Mouse (Mus musculus): ENCODE data around the gene D17H6S53E. TPM values are rescaled to one million over a fixed set of nuclear protein-coding genes. Genes with fewer than 3 reads are reported as not detected.

The D17H6S53E gene
- total RNA-seq, 2 experiments from 2014 or later, result 28.5 to 32.4 TPM

GRCm38 (mm10) chr17:35174201-35174977, 48.2 kb downstream of the D17H6S53E start:
- DNase-seq, result no peak

GRCm38 (mm10) chr17:35175382-35175781, 49.2 kb downstream of the D17H6S53E start:
- no peak for DNase-seq
- intact Hi-C loops (cut with DNase I), result no loop called here

More at GRCm38 (mm10) chr17:35174201-35174977, 48.2 kb downstream of the D17H6S53E start:
- intact Hi-C loops (cut with DNase I), result no loop called here

GRCm38 (mm10) chr17:35175968-35176367, 49.8 kb downstream of the D17H6S53E start, which contains the start of gene Aif1:
Gene Aif1 (minus strand): TSS chr17:35176068.
- no peak for DNase-seq
- intact Hi-C loops (cut with DNase I), result no loop called here

Other genes starting within 250 kb of the D17H6S53E start
- 1 to 10 TPM; 5.5 to 9.3 TPM for gene Zbtb12, start 246.9 kb upstream of the D17H6S53E start, total RNA-seq (2021)
- not detected for gene Gm20547, start 244.3 kb upstream of the D17H6S53E start, total RNA-seq (2021)
- 1 to 10 TPM; 3.1 to 5.6 TPM for gene C2, start 228.1 kb upstream of the D17H6S53E start, total RNA-seq (2021)
- 10 to 100 TPM; 52.4 to 58.2 TPM for gene Ehmt2, start 227.9 kb upstream of the D17H6S53E start, total RNA-seq (2021)
- gene Slc44a4, start 211.9 kb upstream of the D17H6S53E start, total RNA-seq (2021), result not detected
- 10 to 100 TPM; 12.2 to 12.6 TPM for gene Neu1, start 195.1 kb upstream of the D17H6S53E start, total RNA-seq (2021)
- gene Hspa1b, start 167.1 kb upstream of the D17H6S53E start, total RNA-seq (2021), result 1 to 10 TPM; 3.9 to 4.5 TPM
- gene Gm20481, start 156.5 kb upstream of the D17H6S53E start, total RNA-seq (2021), result not detected
- 1 to 10 TPM; 2.6 TPM for gene Hspa1a, start 154.2 kb upstream of the D17H6S53E start, total RNA-seq (2021)
- 1 to 10 TPM; 4.0 to 4.1 TPM for gene Hspa1l, start 153.7 kb upstream of the D17H6S53E start, total RNA-seq (2021)
- gene Lsm2, start 144.5 kb upstream of the D17H6S53E start, total RNA-seq (2021), result 10 to 100 TPM; 28.8 to 31.7 TPM
- 10 to 100 TPM; 34.5 to 35.6 TPM for gene Vars, start 125.4 kb upstream of the D17H6S53E start, total RNA-seq (2021)
- 1 to 10 TPM; 3.3 to 3.8 TPM for gene Vwa7, start 109.8 kb upstream of the D17H6S53E start, total RNA-seq (2021)
- gene Sapcd1, start 98.4 kb upstream of the D17H6S53E start, total RNA-seq (2021), result under 1 TPM in 1 of 2 experiments, not detected in 1; 0.38 TPM
- 1 to 10 TPM; 2.0 TPM for gene Msh5, start 79.6 kb upstream of the D17H6S53E start, total RNA-seq (2021)
- 100 to 1,000 TPM; 115 to 118 TPM for gene Clic1, start 76.4 kb upstream of the D17H6S53E start, total RNA-seq (2021)
- gene Ddah2, start 67.3 kb upstream of the D17H6S53E start, total RNA-seq (2021), result 10 to 100 TPM; 84.5 to 86.1 TPM
- not detected for gene Ly6g6c, start 61.0 kb upstream of the D17H6S53E start, total RNA-seq (2021)
- gene Mpig6b, start 60.2 kb upstream of the D17H6S53E start, total RNA-seq (2021), result under 1 TPM; 0.55 to 0.77 TPM
- under 1 TPM; 0.24 to 0.37 TPM for gene Ly6g6e, start 49.5 kb upstream of the D17H6S53E start, total RNA-seq (2021)
- gene Ly6g6d, start 48.3 kb upstream of the D17H6S53E start, total RNA-seq (2021), result 1 to 10 TPM; 1.1 to 1.2 TPM
- gene Ly6g6f, start 40.8 kb upstream of the D17H6S53E start, total RNA-seq (2021), result not detected
- gene Abhd16a, start 37.1 kb upstream of the D17H6S53E start, total RNA-seq (2021), result 10 to 100 TPM; 51.0 to 55.7 TPM
- not detected for gene Ly6g5c, start 18.1 kb upstream of the D17H6S53E start, total RNA-seq (2021)
- under 1 TPM in 1 of 2 experiments, not detected in 1; 0.67 TPM for gene Ly6g5b, start 10.9 kb upstream of the D17H6S53E start, total RNA-seq (2021)
- gene Gpank1, start 4.9 kb upstream of the D17H6S53E start, total RNA-seq (2021), result 1 to 10 TPM; 6.6 to 8.3 TPM
- 100 to 1,000 TPM; 183 to 187 TPM for gene Csnk2b, start 4.3 kb upstream of the D17H6S53E start, total RNA-seq (2021)
- not detected for gene Apom, start 5.7 kb downstream of the D17H6S53E start, total RNA-seq (2021)
- 100 to 1,000 TPM; 285 to 291 TPM for gene Bag6, start 8.8 kb downstream of the D17H6S53E start, total RNA-seq (2021)
- 100 to 1,000 TPM; 195 to 211 TPM for gene Prrc2a, start 38.5 kb downstream of the D17H6S53E start, total RNA-seq (2021)
- 1 to 10 TPM; 2.9 to 4.6 TPM for gene Aif1, start 49.7 kb downstream of the D17H6S53E start, total RNA-seq (2021)
- 1 to 10 TPM; 2.8 to 4.5 TPM for gene Lst1, start 62.1 kb downstream of the D17H6S53E start, total RNA-seq (2021)
- 1 to 10 TPM in 1 of 2 experiments, under 1 TPM in 1; 0.94 to 1.2 TPM for gene Ltb, start 68.1 kb downstream of the D17H6S53E start, total RNA-seq (2021)
- under 1 TPM; 0.72 to 0.87 TPM for gene Tnf, start 75.6 kb downstream of the D17H6S53E start, total RNA-seq (2021)
- gene Lta, start 79.0 kb downstream of the D17H6S53E start, total RNA-seq (2021), result under 1 TPM in 1 of 2 experiments, not detected in 1; 0.17 TPM
- under 1 TPM in 1 of 2 experiments, not detected in 1; 0.84 TPM for gene Gm16181, start 94.5 kb downstream of the D17H6S53E start, total RNA-seq (2021)
- gene Atp6v1g2, start 107.3 kb downstream of the D17H6S53E start, total RNA-seq (2021), result 1 to 10 TPM; 4.9 to 5.7 TPM
- 10 to 100 TPM in 1 of 2 experiments, 1 to 10 TPM in 1; 10.0 to 12.2 TPM for gene Nfkbil1, start 109.4 kb downstream of the D17H6S53E start, total RNA-seq (2021)
- 100 to 1,000 TPM; 163 to 169 TPM for gene Ddx39b, start 115.4 kb downstream of the D17H6S53E start, total RNA-seq (2021)
- 10 to 100 TPM; 67.7 to 69.9 TPM for gene H2-D1, start 136.4 kb downstream of the D17H6S53E start, total RNA-seq (2021)
- 1 to 10 TPM in 1 of 2 experiments, under 1 TPM in 1; 0.55 to 1.1 TPM for gene H2-Q1, start 194.0 kb downstream of the D17H6S53E start, total RNA-seq (2021)
- gene H2-Q2, start 215.9 kb downstream of the D17H6S53E start, total RNA-seq (2021), result 1 to 10 TPM in 1 of 2 experiments, under 1 TPM in 1; 0.89 to 1.2 TPM